Mouse (Mus musculus) heart, adult 2 months (tissue): ENCODE results near the gene Gpr35. TPM values are rescaled to one million over a fixed set of nuclear protein-coding genes. Genes with fewer than 3 reads are reported as not detected.
A peak's percentile ranks its signal among the peaks of the same experiment; 100 is the strongest.

Experiments
- DNase-seq, 2 experiments: peaks; one replicate each; pipeline ENCODE4 v3.0.0; 2021
- H3K27ac ChIP-seq: fragments of 200-600 bp; 2 replicates; pipeline ENCODE4 v1.8.1; 2022
- H3K27me3 ChIP-seq: fragments of 200-500 bp; 2 replicates; pipeline ENCODE4 v1.6.1; 2012; ENCODE audit warnings: mild to moderate bottlenecking, low read length, inconsistent platforms, mixed read lengths; ENCODE audit not compliant: control insufficient read depth, insufficient read depth
- H3K36me3 ChIP-seq: fragments of 200-500 bp; 2 replicates; pipeline ENCODE4 v1.6.1; 2012; ENCODE audit warnings: low read length, inconsistent platforms; ENCODE audit not compliant: control insufficient read depth, insufficient read depth
- H3K4me1 ChIP-seq: fragments of 200-500 bp; 2 replicates; pipeline ENCODE4 v1.6.1; 2011; ENCODE audit warnings: low read length; ENCODE audit not compliant: control insufficient read depth, insufficient read depth
- H3K4me3 ChIP-seq: fragments of 200-600 bp; 2 replicates; pipeline ENCODE4 v1.8.1; 2022
- H3K79me2 ChIP-seq: fragments of 200-500 bp; replicated peaks from 2 replicates; pipeline ENCODE4 v1.6.1; 2012; ENCODE audit warnings: mild to moderate bottlenecking, inconsistent platforms, low read length, moderate library complexity, mixed read lengths; ENCODE audit not compliant: control insufficient read depth, insufficient read depth
- H3K9ac ChIP-seq: fragments of 200-500 bp; 2 replicates; pipeline ENCODE4 v1.6.1; 2012; ENCODE audit warnings: low read depth, mild to moderate bottlenecking, control low read depth, inconsistent platforms, low read length, mixed read lengths
- CTCF ChIP-seq: fragments of 200-600 bp; IDR thresholded peaks from 2 replicates; pipeline ENCODE4 v1.8.1; 2022; ENCODE audit warnings: antibody characterized with exemption, mild to moderate bottlenecking, moderate library complexity
- EP300 ChIP-seq: fragments of 200-500 bp; IDR thresholded peaks from 2 replicates; pipeline ENCODE4 v1.6.1; 2011; ENCODE audit warnings: low read depth, low read length, control low read depth; ENCODE audit not compliant: insufficient read depth
- POLR2A ChIP-seq: fragments of 200-500 bp; IDR thresholded peaks from 2 replicates; pipeline ENCODE4 v1.6.1; 2011; ENCODE audit warnings: mild to moderate bottlenecking, low read depth, low read length, control low read depth; ENCODE audit not compliant: insufficient read depth
- WGBS: fragments of 180-500 bp; shearing (Covaris S2); methylation state at CpG from one replicate; pipeline ENCODE4 v1.1.7; 2018; 5-methylcytosine and 5-hydroxymethylcytosine counted together
- intact Hi-C: fragments of 180-260 bp; cut with DNase I; formaldehyde crosslinking; loops from one replicate; pipeline ENCODE4 v1.15.1; 2025
- polyA plus RNA-seq: library from polyadenylated mRNA; depleted of rRNA; stranded (reverse); fragments of >200 nt; gene quantifications from 2 replicates; pipeline ENCODE4 v1.2.3, GENCODE M21; 2012
- total RNA-seq, 2 experiments: library from RNA; stranded (reverse); gene quantifications; 2 replicates each; pipeline ENCODE4 v1.2.3; 2021

Gene Gpr35
- total and polyA plus RNA-seq, 3 experiments, result 0.50 to 1.2 (median 1.0) TPM

DNA sequence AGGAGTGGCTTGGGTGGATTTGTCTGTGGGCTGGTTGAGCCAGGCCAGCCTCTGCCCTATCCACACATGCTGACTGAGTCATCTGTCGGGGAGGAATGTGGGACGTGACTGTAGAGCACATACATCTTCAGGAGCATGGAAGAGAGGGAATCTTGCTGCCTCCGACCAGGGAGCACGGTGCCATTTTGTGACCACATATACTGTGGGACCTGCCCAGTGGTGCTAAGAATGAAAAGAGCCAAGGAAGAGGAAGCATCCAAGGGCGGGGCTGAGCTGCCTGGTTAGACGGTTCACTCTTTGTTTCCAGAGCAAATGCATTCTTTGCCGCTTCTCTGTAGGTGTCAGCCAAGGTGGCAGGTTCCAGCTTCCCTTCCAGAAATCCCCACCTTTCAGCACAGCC, 28.0 kb downstream of the Gpr35 start:
- 46% methylated on average over 7 of the region's 7 CpGs for WGBS
- TF ChIP-seq CTCF (no peak), EP300 (no peak), POLR2A (no peak)
- H3K9ac ChIP-seq, result no peak overlapping the region
- no peaks in the 10 kb centered on the region for H3K79me2 ChIP-seq
- peak; percentile 21 to 30 for DNase-seq
- H3K27me3 ChIP-seq, result no peaks in the 10 kb centered on the region
- H3K4me1 ChIP-seq, result peaks cover 11% of the 10 kb centered on the region
- intact Hi-C loops, result no loop called here
- H3K4me3 ChIP-seq, result no peak overlapping the region
- H3K36me3 ChIP-seq, result no peaks in the 10 kb centered on the region
- no peak overlapping the region for H3K27ac ChIP-seq

DNA sequence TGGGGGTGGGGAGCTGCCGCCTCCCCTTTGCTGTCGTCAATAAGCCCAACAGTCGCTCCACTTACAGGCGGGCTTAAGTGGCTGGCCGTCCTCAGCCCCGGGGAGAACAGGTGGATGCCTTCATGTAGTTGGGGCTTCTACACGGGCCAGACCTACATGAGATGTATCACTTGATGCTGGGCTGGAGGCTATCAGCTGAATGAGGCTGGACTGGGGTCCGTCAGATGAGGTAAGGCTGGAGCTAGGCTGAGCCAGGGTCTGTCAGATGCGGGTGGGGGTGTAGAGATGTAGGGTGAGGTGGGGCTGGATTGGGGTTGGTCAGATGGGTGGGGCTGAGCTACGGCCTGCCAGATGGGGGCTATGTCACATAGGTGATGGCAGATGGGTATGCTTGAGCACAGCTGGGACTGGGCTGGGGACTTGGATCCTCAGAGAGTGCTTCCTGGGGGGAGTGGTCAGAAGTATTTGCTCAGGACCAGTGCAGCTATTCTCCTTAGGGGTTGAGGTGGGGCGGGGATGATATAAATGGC, 28.5 kb downstream of the Gpr35 start:
- no peak overlapping the region for H3K27ac ChIP-seq
- H3K4me1 ChIP-seq, result peaks cover 11% of the 10 kb centered on the region
- 41% methylated on average over 11 of the region's 11 CpGs for WGBS
- H3K4me3 ChIP-seq, result no peak overlapping the region
- DNase-seq, result peak in 1 of 2 experiments; percentile 30
- H3K79me2 ChIP-seq, result no peaks in the 10 kb centered on the region
- no peaks in the 10 kb centered on the region for H3K27me3 ChIP-seq
- TF ChIP-seq EP300 (no peak), CTCF (no peak), POLR2A (no peak)
- H3K9ac ChIP-seq, result no peak overlapping the region
- intact Hi-C loops, result no loop called here
- no peaks in the 10 kb centered on the region for H3K36me3 ChIP-seq

GRCm38 (mm10) chr1:92981056-92981845, 30.6 kb downstream of the Gpr35 start:
- Histone ChIP-seq H3K36me3 (no peaks in the 10 kb centered on the region), H3K9ac (no peak overlapping the region), H3K4me1 (peaks cover 11% of the 10 kb centered on the region), H3K27ac (peak overlapping the region; percentile 80), H3K79me2 (no peaks in the 10 kb centered on the region), H3K27me3 (no peaks in the 10 kb centered on the region), H3K4me3 (no peak overlapping the region)
- intact Hi-C loops, result loop anchor here (2.0 kb wide), 1 partner anchor 24 kb away; no protein-coding TSS in a partner anchor
- peak; percentile 90 for TF ChIP-seq EP300
- TF ChIP-seq CTCF, result no peak
- peak; percentile 37; the same call in 1 of the 2 replicates for TF ChIP-seq POLR2A
- 60% methylated on average over 7 of the region's 7 CpGs for WGBS
- peak; percentile 64 to 83 for DNase-seq

DNA sequence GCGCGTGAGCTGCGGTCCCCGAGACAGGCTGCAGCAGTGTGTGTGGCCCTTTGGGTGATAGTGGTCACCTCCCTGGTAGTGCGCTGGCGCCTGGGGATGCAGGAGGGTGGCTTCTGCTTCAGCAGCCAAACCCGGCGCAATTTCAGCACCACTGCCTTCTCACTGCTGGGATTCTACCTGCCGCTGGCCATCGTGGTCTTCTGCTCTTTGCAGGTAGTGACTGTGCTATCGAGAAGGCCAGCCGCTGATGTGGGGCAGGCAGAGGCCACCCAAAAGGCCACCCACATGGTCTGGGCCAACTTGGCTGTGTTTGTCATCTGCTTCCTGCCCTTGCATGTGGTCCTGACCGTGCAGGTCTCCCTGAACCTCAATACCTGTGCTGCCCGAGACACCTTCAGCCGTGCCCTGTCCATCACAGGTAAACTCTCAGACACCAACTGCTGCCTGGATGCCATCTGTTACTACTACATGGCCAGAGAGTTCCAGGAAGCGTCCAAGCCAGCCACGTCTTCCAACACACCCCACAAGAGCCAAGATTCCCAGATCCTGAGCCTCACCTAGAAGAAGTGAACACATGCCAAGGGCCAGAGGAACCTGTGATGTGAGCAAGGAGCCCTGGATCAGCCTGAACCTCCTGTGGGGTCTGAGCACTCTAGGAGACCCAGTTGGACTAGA, 32.4 kb downstream of the Gpr35 start:
- peak in 1 of 2 experiments; percentile 16 for DNase-seq
- intact Hi-C loops, result no loop called here
- Histone ChIP-seq H3K4me3 (no peak overlapping the region), H3K27ac (no peak overlapping the region), H3K79me2 (no peaks in the 10 kb centered on the region), H3K9ac (no peak overlapping the region), H3K4me1 (peaks cover 10% of the 10 kb centered on the region), H3K36me3 (no peaks in the 10 kb centered on the region), H3K27me3 (no peaks in the 10 kb centered on the region)
- 95% methylated on average over 17 of the region's 17 CpGs for WGBS
- TF ChIP-seq EP300, result no peak
- no peak for TF ChIP-seq POLR2A
- TF ChIP-seq CTCF, result no peak

DNA sequence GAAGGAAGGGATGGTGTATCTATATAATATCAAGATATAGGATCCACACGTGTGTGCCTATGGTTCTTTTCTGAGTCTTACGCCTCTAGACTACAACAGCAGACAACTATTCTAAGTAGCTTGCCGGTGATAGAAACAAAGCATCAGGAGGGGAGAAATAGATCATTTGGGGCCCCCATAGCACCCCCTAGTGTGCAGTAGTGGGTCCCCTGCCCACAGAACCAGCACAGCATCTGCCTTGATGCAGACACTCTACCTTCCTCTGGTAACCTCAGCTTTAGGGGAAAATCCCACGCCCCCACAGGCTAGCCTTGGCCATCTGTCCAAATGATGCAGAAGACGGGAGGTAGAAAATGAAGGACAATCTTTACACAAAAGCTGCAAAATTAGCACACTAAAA, 34.3 kb downstream of the Gpr35 start:
- 85% methylated on average over 5 of the region's 5 CpGs for WGBS
- TF ChIP-seq POLR2A (no peak), CTCF (peak; percentile 36)

More for the DNA sequence above, 34.3 kb downstream of the Gpr35 start:
- H3K9ac ChIP-seq, result no peak overlapping the region
- no peaks in the 10 kb centered on the region for H3K79me2 ChIP-seq
- no peak overlapping the region for H3K4me3 ChIP-seq
- intact Hi-C loops, result no loop called here
- no peak overlapping the region for H3K27ac ChIP-seq
- no peaks in the 10 kb centered on the region for H3K36me3 ChIP-seq
- peak in 1 of 2 experiments; percentile 13 for DNase-seq
- H3K4me1 ChIP-seq, result peaks cover 9% of the 10 kb centered on the region
- no peaks in the 10 kb centered on the region for H3K27me3 ChIP-seq
